Mouse (Mus musculus) layer of hippocampus, postnatal 10 days (tissue): ENCODE measurements at regions not wholly inside any gene's neighbourhood (a gene's known extent, or its start where the extent isn't known, plus 50 kb on each side); places are given as distances from the start of the nearest gene placed in this dataset.

Experiments used
- DNase-seq, 2 experiments: peaks; one replicate each; pipeline ENCODE4 v3.0.0; 2021; ENCODE audit warnings: low spot score in 2 of 2

- DNase-seq = peak; percentile 87 to 89
Observed at GRCm38 (mm10) chr16:95647854-95648253, 54.0 kb upstream of the Ets2 start.

- DNase-seq = peak; percentile 22 to 27
Observed at GRCm38 (mm10) chr16:95642784-95643590, 56.6 kb upstream of the Erg start.

GRCm38 (mm10) chr16:95640670-95641069 lies 54.3 kb upstream of the Erg start:
- DNase-seq = no peak

DNA sequence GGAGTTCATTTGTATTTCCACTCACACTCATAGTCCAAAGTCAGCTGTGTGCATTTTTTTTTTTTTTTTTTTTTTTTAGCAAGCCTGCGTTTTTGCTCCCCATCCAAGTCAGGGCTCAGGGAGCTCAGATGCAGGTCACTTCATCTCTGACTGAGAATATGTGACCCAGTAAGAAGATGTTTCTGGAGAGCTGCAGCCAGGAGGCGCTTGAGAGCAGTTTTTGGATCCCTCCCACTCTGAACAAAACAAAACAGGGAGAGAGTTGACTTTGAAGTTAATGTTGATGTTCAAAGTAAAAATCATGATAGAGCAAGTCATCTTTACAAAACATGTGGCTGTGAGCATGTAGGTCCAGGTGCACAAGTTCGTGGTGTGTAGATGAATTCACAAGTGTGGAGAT lies 53.3 kb upstream of the Erg start:
- DNase-seq = no peak

- no peak for DNase-seq
Observed at GRCm38 (mm10) chr16:95637850-95638249, 51.5 kb upstream of the Erg start.

- no peak for DNase-seq
Observed at GRCm38 (mm10) chr16:95636615-95637014, 50.2 kb upstream of the Erg start.
